Mouse (Mus musculus) midbrain, embryonic 15.5 days (tissue): ENCODE measurements around the gene Fgf12. TPM values are rescaled to one million over a fixed set of nuclear protein-coding genes. Genes with fewer than 3 reads are reported as not detected.
A peak's percentile ranks its signal among the peaks of the same experiment; 100 is the strongest.

Source experiments
- ATAC-seq: fragments of 200-750 bp; cut with Nextera tagmentation; replicated peaks from 2 replicates; pipeline ENCODE4 v1.8.0; 2017; ENCODE audit warnings: moderate TSS enrichment
- H3K27ac ChIP-seq: fragments of 300-500 bp; sonication (generic); 2 replicates; pipeline ENCODE4 v1.5.1; 2015; ENCODE audit warnings: mild to moderate bottlenecking, inconsistent platforms
- H3K27me3 ChIP-seq: fragments of 300-500 bp; sonication (generic); replicated peaks from 2 replicates; pipeline ENCODE4 v1.6.1; 2015; ENCODE audit warnings: inconsistent platforms
- H3K36me3 ChIP-seq: fragments of 300-500 bp; sonication (generic); replicated peaks from 2 replicates; pipeline ENCODE4 v1.6.1; 2015; ENCODE audit warnings: inconsistent platforms
- H3K4me1 ChIP-seq: fragments of 300-500 bp; sonication (generic); 2 replicates; pipeline ENCODE4 v1.6.1; 2015; ENCODE audit warnings: inconsistent platforms
- H3K4me2 ChIP-seq: fragments of 300-500 bp; sonication (generic); 2 replicates; pipeline ENCODE4 v1.6.1; 2015; ENCODE audit warnings: inconsistent platforms, mild to moderate bottlenecking, moderate library complexity
- H3K4me3 ChIP-seq: fragments of 300-500 bp; sonication (generic); 2 replicates; pipeline ENCODE4 v1.5.1; 2015; ENCODE audit warnings: mild to moderate bottlenecking, inconsistent platforms
- H3K9ac ChIP-seq: fragments of 300-500 bp; sonication (generic); 2 replicates; pipeline ENCODE4 v1.6.1; 2015; ENCODE audit warnings: mild to moderate bottlenecking, inconsistent platforms
- H3K9me3 ChIP-seq: fragments of 300-500 bp; sonication (generic); 2 replicates; pipeline ENCODE4 v1.6.1; 2016; ENCODE audit warnings: inconsistent platforms
- WGBS: fragments of 180-500 bp; shearing (Covaris S2); methylation state at CpG from one replicate; pipeline ENCODE4 v1.1.7; 2015; ENCODE audit warnings: mixed read lengths; 5-methylcytosine and 5-hydroxymethylcytosine counted together
- microRNA counts: library from miRNA; unstranded; fragments of <30 nt; microRNA quantifications from one replicate; lab custom pipeline; 2016
- microRNA-seq: library from miRNA; unstranded; fragments of <30 nt; microRNA quantifications from one replicate; pipeline ENCODE4, GENCODE M21; 2016
- polyA plus RNA-seq: library from polyadenylated mRNA; unstranded; fragments of >200 nt; fragmentation: Nextera tagmentation; extraction: Ambion mirVana; gene quantifications from 2 replicates; pipeline ENCODE4 v1.2.1, GENCODE M21; 2015

Gene Fgf12
- polyA plus RNA-seq, 1 experiment from 2014 or later: 34.6 TPM

- no peaks in the 10 kb centered on the region for H3K27me3 ChIP-seq
- no peak overlapping the region for H3K4me2 ChIP-seq
- no peaks in the 10 kb centered on the region for H3K36me3 ChIP-seq
- no peak for ATAC-seq
- 87% methylated on average over 4 of the region's 4 CpGs for WGBS
- no peak overlapping the region for H3K27ac ChIP-seq
- no peaks in the 10 kb centered on the region for H3K4me1 ChIP-seq
- H3K9ac ChIP-seq: no peak overlapping the region
- no peaks in the 10 kb centered on the region for H3K9me3 ChIP-seq
- H3K4me3 ChIP-seq: no peak overlapping the region
Observed at GRCm38 (mm10) chr16:28239382-28239781, 513.5 kb downstream of the Fgf12 start.

DNA sequence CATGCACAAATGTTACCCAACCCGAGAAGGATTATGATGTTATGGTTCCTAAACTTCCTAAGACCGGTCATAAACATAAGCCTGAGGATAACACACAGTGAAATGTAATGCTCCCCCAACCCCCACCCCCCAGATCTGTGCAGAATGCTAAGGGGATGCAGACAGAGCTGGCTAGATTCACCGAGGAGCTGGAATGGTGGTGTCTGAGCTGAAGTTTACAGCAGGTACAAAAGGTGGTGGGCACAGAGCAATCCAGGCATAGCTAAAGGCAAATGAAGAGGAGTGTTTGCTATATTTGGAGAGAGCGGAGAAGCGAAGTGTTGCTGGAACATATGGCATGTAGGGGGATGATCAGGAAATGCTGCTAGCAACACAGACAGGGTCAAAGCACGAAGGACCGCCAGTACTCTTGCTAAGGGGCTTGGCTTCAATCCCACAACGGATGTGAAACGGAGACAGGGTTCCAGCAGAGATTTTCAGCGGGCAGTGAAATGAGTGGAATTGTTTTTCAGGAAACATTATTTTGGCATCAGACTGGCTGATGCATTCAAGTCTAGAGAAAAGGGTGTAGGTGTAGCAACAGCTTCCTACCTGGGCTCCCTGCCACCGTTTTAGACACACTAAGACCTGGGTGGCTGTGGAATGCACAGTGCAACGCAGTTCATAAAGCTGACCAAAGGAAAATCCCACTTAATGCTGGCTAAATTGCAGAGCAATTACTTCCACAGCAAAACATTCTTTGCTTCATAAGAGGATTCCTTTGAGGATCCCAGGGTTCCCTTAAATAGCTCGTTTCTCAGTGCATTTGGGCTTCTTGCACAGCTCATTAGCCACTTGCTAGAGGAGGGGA lies 514.6 kb downstream of the Fgf12 start:
- H3K4me3 ChIP-seq: no peak overlapping the region
- H3K27me3 ChIP-seq: no peaks in the 10 kb centered on the region
- H3K27ac ChIP-seq: no peak overlapping the region
- H3K4me1 ChIP-seq: no peaks in the 10 kb centered on the region
- 52% methylated on average over 13 of the region's 13 CpGs for WGBS
- peak; percentile 60 for ATAC-seq
- no peaks in the 10 kb centered on the region for H3K9me3 ChIP-seq
- H3K36me3 ChIP-seq: no peaks in the 10 kb centered on the region
- no peak overlapping the region for H3K9ac ChIP-seq
- H3K4me2 ChIP-seq: 0 out of 2 replicates have a peak overlapping the region, but pooled peaks have one; percentile 10

DNA sequence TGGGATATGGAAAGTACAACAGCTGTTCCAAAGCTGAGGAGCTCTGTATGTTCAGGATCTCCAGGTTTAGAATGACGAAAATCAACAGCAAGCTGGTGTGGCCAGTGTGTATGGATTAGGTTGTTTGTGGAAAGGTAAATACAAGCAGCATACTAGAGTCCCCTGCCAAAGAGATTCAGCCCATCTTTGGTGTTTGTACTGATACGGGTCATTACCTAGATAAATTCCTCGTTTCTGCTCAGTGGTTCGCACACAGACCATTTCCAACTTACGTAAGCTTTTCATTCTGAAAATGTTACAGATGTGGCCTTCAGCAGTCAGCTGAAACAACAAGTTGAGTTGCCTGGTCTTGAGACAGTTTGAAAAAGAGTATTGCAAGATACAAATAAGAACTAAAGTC lies 536.9 kb downstream of the Fgf12 start:
- no peaks in the 10 kb centered on the region for H3K27me3 ChIP-seq
- H3K9ac ChIP-seq: no peak overlapping the region
- no peak overlapping the region for H3K4me2 ChIP-seq
- no peaks in the 10 kb centered on the region for H3K9me3 ChIP-seq
- no peak overlapping the region for H3K27ac ChIP-seq
- no peaks in the 10 kb centered on the region for H3K36me3 ChIP-seq
- H3K4me1 ChIP-seq: no peaks in the 10 kb centered on the region
- ATAC-seq: no peak
- H3K4me3 ChIP-seq: no peak overlapping the region
- WGBS: 89% methylated on average over 5 of the region's 5 CpGs

DNA sequence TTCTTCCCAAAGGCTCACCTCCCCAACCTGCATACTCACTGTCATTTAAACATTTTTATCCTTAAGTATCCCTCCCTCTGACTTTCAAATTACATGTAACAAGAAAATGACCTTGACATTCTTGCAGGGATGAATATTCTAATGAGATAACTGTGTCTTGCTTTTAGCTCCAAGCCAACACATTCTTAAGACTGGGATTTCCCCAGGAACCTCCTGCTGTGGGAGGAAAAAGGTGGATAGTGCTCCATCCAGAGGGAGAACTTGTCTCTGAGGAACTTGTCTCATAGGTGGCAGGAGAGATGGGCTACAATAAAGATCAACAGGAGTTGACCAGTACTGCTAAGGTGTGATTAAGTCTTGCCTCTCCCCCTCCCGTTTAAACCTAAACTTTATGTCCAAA lies 540.5 kb downstream of the Fgf12 start:
- Histone ChIP-seq H3K4me1 (no peaks in the 10 kb centered on the region), H3K36me3 (no peaks in the 10 kb centered on the region), H3K27me3 (no peaks in the 10 kb centered on the region), H3K9me3 (no peaks in the 10 kb centered on the region), H3K4me3 (no peak overlapping the region), H3K4me2 (no peak overlapping the region), H3K27ac (no peak overlapping the region), H3K9ac (no peak overlapping the region)
- ATAC-seq: no peak
- WGBS: 81% methylated on average over 1 of the region's 1 CpGs

GRCm38 (mm10) chr16:28156443-28156842 lies 596.4 kb downstream of the Fgf12 start:
- no peak for ATAC-seq
- WGBS: 92% methylated on average over 2 of the region's 2 CpGs

GRCm38 (mm10) chr16:28140972-28141371 lies 611.9 kb downstream of the Fgf12 start:
- 84% methylated on average over 3 of the region's 3 CpGs for WGBS
- H3K9ac ChIP-seq: no peak overlapping the region
- no peak overlapping the region for H3K4me2 ChIP-seq
- ATAC-seq: no peak
- H3K9me3 ChIP-seq: no peaks in the 10 kb centered on the region
- H3K36me3 ChIP-seq: no peaks in the 10 kb centered on the region
- H3K4me1 ChIP-seq: no peaks in the 10 kb centered on the region
- no peak overlapping the region for H3K4me3 ChIP-seq
- H3K27me3 ChIP-seq: no peaks in the 10 kb centered on the region
- no peak overlapping the region for H3K27ac ChIP-seq

More at GRCm38 (mm10) chr16:28156443-28156842, 596.4 kb downstream of the Fgf12 start:
- no peak overlapping the region for H3K9ac ChIP-seq
- no peaks in the 10 kb centered on the region for H3K9me3 ChIP-seq
- no peaks in the 10 kb centered on the region for H3K36me3 ChIP-seq
- H3K27me3 ChIP-seq: no peaks in the 10 kb centered on the region
- H3K4me2 ChIP-seq: no peak overlapping the region
- no peak overlapping the region for H3K4me3 ChIP-seq
- no peaks in the 10 kb centered on the region for H3K4me1 ChIP-seq
- no peak overlapping the region for H3K27ac ChIP-seq

DNA sequence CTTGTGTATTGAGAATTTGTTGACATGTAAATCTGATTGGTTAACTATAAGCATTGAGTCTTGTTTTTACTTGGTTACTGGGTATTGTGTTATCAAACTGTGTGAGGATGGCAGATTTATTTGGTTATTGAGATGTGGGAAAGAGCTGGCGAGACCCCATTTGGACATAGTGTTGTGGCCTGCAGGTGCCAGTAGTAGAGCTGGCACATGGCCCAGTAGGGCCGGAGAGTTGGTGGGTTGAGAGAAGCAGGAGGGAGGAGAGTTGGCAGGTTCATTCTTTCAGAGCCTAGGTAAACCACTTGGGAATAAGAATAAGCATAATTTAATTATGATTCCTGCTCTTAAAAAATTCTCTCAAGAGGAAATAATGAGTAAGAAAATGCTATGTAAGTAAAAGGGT lies 625.9 kb downstream of the Fgf12 start:
- WGBS: 72% methylated on average over 2 of the region's 2 CpGs
- H3K4me3 ChIP-seq: no peak overlapping the region
- H3K27ac ChIP-seq: no peak overlapping the region
- no peaks in the 10 kb centered on the region for H3K36me3 ChIP-seq
- H3K4me1 ChIP-seq: no peaks in the 10 kb centered on the region
- no peak for ATAC-seq
- H3K4me2 ChIP-seq: no peak overlapping the region
- no peak overlapping the region for H3K9ac ChIP-seq
- no peaks in the 10 kb centered on the region for H3K27me3 ChIP-seq
- no peaks in the 10 kb centered on the region for H3K9me3 ChIP-seq

MicroRNA genes within 50 kb of the gene (microRNA counts, 519-probe panel; counts per million panel counts)
- microRNA mmu-miR-690 (lab: Ali Mortazavi, UCI): 2,321 counts per million, percentile 36 among the panel's probes with 10 or more counts

Small RNA genes lying within 50 kb of the gene (microRNA-seq; reads per million reads assigned to microRNA genes)
- not detected for gene Mir690

Other genes with a start within 250 kb of the Fgf12 start
- 16.9 and 17.6 TPM in 2 replicates for gene Mb21d2, start 176.6 kb upstream of the Fgf12 start, polyA plus RNA-seq